Mouse (Mus musculus) hindbrain, postnatal 0 days (tissue): ENCODE data around the gene Synj2. TPM values are rescaled to one million over a fixed set of nuclear protein-coding genes. Genes with fewer than 3 reads are reported as not detected.

Experiments used
- ATAC-seq: fragments of 200-750 bp; cut with Nextera tagmentation; 2 replicates; pipeline ENCODE4 v1.8.0; 2017; ENCODE audit warnings: mild to moderate bottlenecking, moderate TSS enrichment, moderate library complexity
- DNase-seq: peaks from one replicate; pipeline ENCODE4 v3.0.0-alpha.2; 2015; ENCODE audit warnings: low spot score
- H3K27ac ChIP-seq: fragments of 300-500 bp; sonication (generic); 2 replicates; pipeline ENCODE4 v1.5.1; 2014; ENCODE audit warnings: mild to moderate bottlenecking
- H3K27me3 ChIP-seq: fragments of 300-500 bp; sonication (generic); 2 replicates; pipeline ENCODE4 v1.6.1; 2014; ENCODE audit warnings: low read length, mixed read lengths; ENCODE audit not compliant: insufficient read depth
- H3K36me3 ChIP-seq: fragments of 300-500 bp; sonication (generic); 2 replicates; pipeline ENCODE4 v1.6.1; 2014; ENCODE audit warnings: low read length, mixed read lengths; ENCODE audit not compliant: insufficient read depth
- H3K4me1 ChIP-seq: fragments of 300-500 bp; sonication (generic); 2 replicates; pipeline ENCODE4 v1.6.1; 2014; ENCODE audit warnings: antibody characterized with exemption, low read length, mixed read lengths; ENCODE audit not compliant: insufficient read depth
- H3K4me2 ChIP-seq: fragments of 300-500 bp; sonication (generic); 2 replicates; pipeline ENCODE4 v1.6.1; 2014; ENCODE audit warnings: low read depth, mild to moderate bottlenecking, low read length, moderate library complexity, mixed read lengths
- H3K4me3 ChIP-seq: fragments of 300-500 bp; sonication (generic); 2 replicates; pipeline ENCODE4 v1.5.1; 2014; ENCODE audit warnings: low read length
- H3K9ac ChIP-seq: fragments of 300-500 bp; sonication (generic); replicated peaks from 2 replicates; pipeline ENCODE4 v1.6.1; 2014; ENCODE audit warnings: mild to moderate bottlenecking, low read length, moderate library complexity, mixed read lengths
- H3K9me3 ChIP-seq: fragments of 300-500 bp; sonication (generic); 2 replicates; pipeline ENCODE4 v1.6.1; 2016; ENCODE audit warnings: low read length, mixed read lengths
- CTCF ChIP-seq: IDR thresholded peaks from 2 replicates; pipeline ENCODE4 v1.5.1; 2016; ENCODE audit warnings: antibody characterized with exemption, control low read depth, low read depth
- WGBS: fragments of 180-500 bp; shearing (Covaris S2); extraction: QIAGEN DNeasy Blood & Tissue Kit; methylation state at CpG from one replicate; pipeline ENCODE4 v1.1.7; 2014; 5-methylcytosine and 5-hydroxymethylcytosine counted together
- polyA plus RNA-seq: library from polyadenylated mRNA; unstranded; fragments of >200 nt; fragmentation: Nextera tagmentation; extraction: Ambion mirVana; gene quantifications from 2 replicates; pipeline ENCODE4 v1.2.1, GENCODE M21; 2015
- total RNA-seq: library from RNA; depleted of rRNA; stranded (reverse); fragments of >200 nt; gene quantifications from 2 replicates; pipeline ENCODE4 v1.2.3, GENCODE M21; 2014

Gene Synj2
- total and polyA plus RNA-seq, 2 experiments from 2014 or later = 2.9 to 4.8 TPM

- Histone ChIP-seq H3K9ac (no peak overlapping the region), H3K9me3 (no peaks in the 10 kb centered on the region), H3K4me2 (no peak overlapping the region), H3K4me1 (peaks cover 6% of the 10 kb centered on the region), H3K36me3 (no peaks in the 10 kb centered on the region), H3K4me3 (no peak overlapping the region), H3K27ac (no peak overlapping the region), H3K27me3 (no peaks in the 10 kb centered on the region)
- no peak for TF ChIP-seq CTCF
- 96% methylated on average over 6 of the region's 6 CpGs for WGBS
- no peak for DNase-seq
- ATAC-seq = no peak
These were observed 62.6 kb downstream of the Synj2 start for GRCm38 (mm10) chr17:6003661-6004060.

- H3K4me1 ChIP-seq = peaks cover 6% of the 10 kb centered on the region
- peak overlapping the region; percentile 64; the same call in 1 of the 2 replicates for H3K27ac ChIP-seq
- H3K4me2 ChIP-seq = no peak overlapping the region
- no peak for TF ChIP-seq CTCF
- no peak overlapping the region for H3K4me3 ChIP-seq
- H3K9ac ChIP-seq = no peak overlapping the region
- H3K9me3 ChIP-seq = no peaks in the 10 kb centered on the region
- peak; percentile 39; the same call in 1 of the 2 replicates for ATAC-seq
- no peaks in the 10 kb centered on the region for H3K36me3 ChIP-seq
- WGBS = 21% methylated on average over 9 of the region's 14 CpGs
- no peaks in the 10 kb centered on the region for H3K27me3 ChIP-seq
- no peak for DNase-seq
These were observed 64.2 kb downstream of the Synj2 start for GRCm38 (mm10) chr17:6005246-6005637.

GRCm38 (mm10) chr17:6005638-6006471, 64.8 kb downstream of the Synj2 start:
- H3K4me1 ChIP-seq = peaks cover 6% of the 10 kb centered on the region
- no peaks in the 10 kb centered on the region for H3K36me3 ChIP-seq
- no peaks in the 10 kb centered on the region for H3K9me3 ChIP-seq
- no peak overlapping the region for H3K4me3 ChIP-seq
- TF ChIP-seq CTCF = 0 out of 2 replicates have a peak, but pooled peaks have one; percentile 19
- H3K4me2 ChIP-seq = no peak overlapping the region
- ATAC-seq (peak; percentile 50), DNase-seq (peak; percentile 75)
- no peak overlapping the region for H3K9ac ChIP-seq
- no peaks in the 10 kb centered on the region for H3K27me3 ChIP-seq
- H3K27ac ChIP-seq = peak overlapping the region; percentile 64; the same call in 1 of the 2 replicates
- 22% methylated on average over 14 of the region's 14 CpGs for WGBS

GRCm38 (mm10) chr17:6007101-6007780, 66.2 kb downstream of the Synj2 start:
- WGBS = 80% methylated on average over 5 of the region's 5 CpGs
- no peak overlapping the region for H3K4me3 ChIP-seq
- no peak overlapping the region for H3K9ac ChIP-seq
- peaks cover 6% of the 10 kb centered on the region for H3K4me1 ChIP-seq
- H3K27me3 ChIP-seq = no peaks in the 10 kb centered on the region
- DNase-seq (no peak), ATAC-seq (0 out of 2 replicates have a peak, but pooled peaks have one; percentile 19)
- TF ChIP-seq CTCF = no peak
- H3K27ac ChIP-seq = no peak overlapping the region
- H3K9me3 ChIP-seq = no peaks in the 10 kb centered on the region
- no peak overlapping the region for H3K4me2 ChIP-seq
- no peaks in the 10 kb centered on the region for H3K36me3 ChIP-seq

- H3K36me3 ChIP-seq = no peaks in the 10 kb centered on the region
- ATAC-seq = no peak
- H3K9me3 ChIP-seq = no peaks in the 10 kb centered on the region
- H3K9ac ChIP-seq = no peak overlapping the region
- no peak overlapping the region for H3K27ac ChIP-seq
- no peak for DNase-seq
- H3K4me3 ChIP-seq = no peak overlapping the region
- TF ChIP-seq CTCF = no peak
- 90% methylated on average over 9 of the region's 9 CpGs for WGBS
- no peak overlapping the region for H3K4me2 ChIP-seq
- H3K27me3 ChIP-seq = no peaks in the 10 kb centered on the region
- H3K4me1 ChIP-seq = peaks cover 6% of the 10 kb centered on the region
These were observed 66.8 kb downstream of the Synj2 start for GRCm38 (mm10) chr17:6007902-6008301.

GRCm38 (mm10) chr17:6008590-6008989, 67.5 kb downstream of the Synj2 start:
- TF ChIP-seq CTCF = no peak
- Histone ChIP-seq H3K36me3 (no peaks in the 10 kb centered on the region), H3K9ac (no peak overlapping the region), H3K27me3 (no peaks in the 10 kb centered on the region), H3K4me3 (no peak overlapping the region), H3K9me3 (no peaks in the 10 kb centered on the region), H3K4me1 (peaks cover 6% of the 10 kb centered on the region), H3K27ac (no peak overlapping the region), H3K4me2 (no peak overlapping the region)
- 84% methylated on average over 11 of the region's 11 CpGs for WGBS
- no peak for ATAC-seq
- DNase-seq = no peak
